In genomic region chr2:147298499-147298896, GRCm38 (mm10) we compare ENCODE assay signal across 9 mouse cellular contexts.
A peak's percentile ranks its signal among the peaks of the same experiment; 100 is the strongest.
DNase-seq lines count a peak whose midpoint lies in the region; ATAC-seq lines count a peak whose summit lies in the region.
"Had no signal": no experiment of that assay in that cellular context is flagged by ENCODE, and none has a peak within 500 bp of the region (broad histone marks: within the 10 kb centered on the region; RNA-seq: fewer than 3 reads in every experiment).

No protein-coding gene starts in this region.

- H3K27ac ChIP-seq in kidney, embryonic 15.5 days, result no peak overlapping the region

- H3K36me3 ChIP-seq in kidney, embryonic 15.5 days, result no peaks in the 10 kb centered on the region
- H3K36me3 ChIP-seq: embryonic facial prominence, embryonic 12.5 days had no signal

- no peak overlapping the region for H3K4me3 ChIP-seq in kidney, embryonic 15.5 days (replicated peaks)
- H3K4me3 ChIP-seq: embryonic facial prominence, embryonic 12.5 days had no signal

- H3K9me3 ChIP-seq in kidney, embryonic 15.5 days (replicated peaks), result no peaks in the 10 kb centered on the region
- H3K9me3 ChIP-seq: embryonic facial prominence, embryonic 12.5 days had no signal

- 44% methylated on average over 7 of the region's 7 CpGs for WGBS in kidney, embryonic 15.5 days

- no peaks in the 10 kb centered on the region for H3K27me3 ChIP-seq in kidney, embryonic 15.5 days
- H3K27me3 ChIP-seq: embryonic facial prominence, embryonic 12.5 days had no signal

- H3K4me2 ChIP-seq in kidney, embryonic 15.5 days, result no peak overlapping the region
- H3K4me2 ChIP-seq: embryonic facial prominence, embryonic 12.5 days had no signal

- peak; percentile 35 for DNase-seq in gastrocnemius, postnatal 10 days
- DNase-seq in gastrocnemius, postnatal 36 days, result no peak
- peak; percentile 82 to 83 for DNase-seq in frontal cortex, postnatal 10 days (ENCODE audit: low spot score in 2 of 2)
- DNase-seq in left cerebral cortex, postnatal 4 days, result peak; percentile 98
- DNase-seq in ovary, adult 18-20 months (ENCODE audit: low spot score), result peak; percentile 47
- DNase-seq in thymus, postnatal 14 days, result no peak

- peaks cover 9% of the 10 kb centered on the region; the same call in 1 of the 2 replicates for H3K4me1 ChIP-seq in kidney, embryonic 15.5 days

- intact Hi-C loops in gastrocnemius, postnatal 36 days (cut with DNase I), result no loop called here
- intact Hi-C loops in left cerebral cortex, postnatal 4 days (cut with DNase I), result no loop called here

- no peak overlapping the region for H3K9ac ChIP-seq in kidney, embryonic 15.5 days
- H3K9ac ChIP-seq: embryonic facial prominence, embryonic 12.5 days had no signal

- ATAC-seq in cerebellum, adult (ENCODE audit: insufficient number of reproducible peaks, low FRiP score, low TSS enrichment), result peak; percentile 76
- ATAC-seq in kidney, embryonic 15.5 days (replicated peaks; ENCODE audit: low FRiP score), result peak; percentile 60; the same call in 1 of the 2 replicates

Comparison
In these comparisons a context has a peak if more than half of its experiments do, and no peak if none do; other contexts are left out.
1. DNase-seq: peak in gastrocnemius, postnatal 10 days (single experiment), frontal cortex, postnatal 10 days (2 of 2), left cerebral cortex, postnatal 4 days (single experiment) and ovary, adult 18-20 months (single experiment); none in gastrocnemius, postnatal 36 days (0 of 2) and thymus, postnatal 14 days (single experiment).